Mouse (Mus musculus): ENCODE data around the gene Dot1l. TPM values are rescaled to one million over a fixed set of nuclear protein-coding genes. Genes with fewer than 3 reads are reported as not detected.

The Dot1l gene
- polyA plus RNA-seq, 1 experiment = 55.1 TPM

GRCm38 (mm10) chr10:80831136-80831535 is 76.1 kb downstream of the Dot1l start:
- peaks cover 3% of the 10 kb centered on the region for H3K4me1 ChIP-seq (ENCODE audit: control insufficient read depth, insufficient read depth, low read length)
- H3K27ac ChIP-seq (ENCODE audit: control insufficient read depth, insufficient read depth, low read depth, low read length, poor library complexity) = no peak overlapping the region
- H3K4me3 ChIP-seq (replicated peaks; ENCODE audit: control insufficient read depth, low read depth, low read length) = no peak overlapping the region
- no peak for TF ChIP-seq CTCF (IDR thresholded peaks at IDR 0.05; ENCODE audit: control insufficient read depth, insufficient read depth, low read length)
- TF ChIP-seq POLR2A (IDR thresholded peaks at IDR 0.05; ENCODE audit: borderline replicate concordance, control insufficient read depth, low read depth, low read length) = no peak
- 12% methylated on average over 9 of the region's 9 CpGs for WGBS

- no peak for TF ChIP-seq CTCF (IDR thresholded peaks at IDR 0.05; ENCODE audit: control insufficient read depth, insufficient read depth, low read length)
- TF ChIP-seq POLR2A (IDR thresholded peaks at IDR 0.05; ENCODE audit: borderline replicate concordance, control insufficient read depth, low read depth, low read length) = no peak
- Histone ChIP-seq H3K4me3 (replicated peaks; ENCODE audit: control insufficient read depth, low read depth, low read length) (no peak overlapping the region), H3K4me1 (ENCODE audit: control insufficient read depth, insufficient read depth, low read length) (peaks cover 1% of the 10 kb centered on the region), H3K27ac (ENCODE audit: control insufficient read depth, insufficient read depth, low read depth, low read length, poor library complexity) (no peak overlapping the region)
- WGBS = 79% methylated on average over 7 of the region's 7 CpGs
Measured at GRCm38 (mm10) chr10:80832818-80833217, 77.8 kb downstream of the Dot1l start.

GRCm38 (mm10) chr10:80835617-80836016 is 80.6 kb downstream of the Dot1l start:
- Histone ChIP-seq H3K4me1 (ENCODE audit: control insufficient read depth, insufficient read depth, low read length) (no peaks in the 10 kb centered on the region; the same call in 1 of the 2 replicates), H3K4me3 (replicated peaks; ENCODE audit: control insufficient read depth, low read depth, low read length) (no peak overlapping the region), H3K27ac (ENCODE audit: control insufficient read depth, insufficient read depth, low read depth, low read length, poor library complexity) (no peak overlapping the region)
- 71% methylated on average over 30 of the region's 30 CpGs for WGBS
- TF ChIP-seq POLR2A (IDR thresholded peaks at IDR 0.05; ENCODE audit: borderline replicate concordance, control insufficient read depth, low read depth, low read length) (no peak), CTCF (IDR thresholded peaks at IDR 0.05; ENCODE audit: control insufficient read depth, insufficient read depth, low read length) (no peak)

- Histone ChIP-seq H3K4me3 (replicated peaks; ENCODE audit: control insufficient read depth, low read depth, low read length) (no peak overlapping the region), H3K4me1 (ENCODE audit: control insufficient read depth, insufficient read depth, low read length) (no peaks in the 10 kb centered on the region), H3K27ac (ENCODE audit: control insufficient read depth, insufficient read depth, low read depth, low read length, poor library complexity) (no peak overlapping the region)
- WGBS = 41% methylated on average over 7 of the region's 7 CpGs
- TF ChIP-seq POLR2A (IDR thresholded peaks at IDR 0.05; ENCODE audit: borderline replicate concordance, control insufficient read depth, low read depth, low read length) = no peak
- TF ChIP-seq CTCF (IDR thresholded peaks at IDR 0.05; ENCODE audit: control insufficient read depth, insufficient read depth, low read length) = no peak
Measured at GRCm38 (mm10) chr10:80836949-80837379, 82.0 kb downstream of the Dot1l start.

- Histone ChIP-seq H3K27ac (ENCODE audit: control insufficient read depth, insufficient read depth, low read depth, low read length, poor library complexity) (no peak overlapping the region), H3K4me3 (replicated peaks; ENCODE audit: control insufficient read depth, low read depth, low read length) (no peak overlapping the region), H3K4me1 (ENCODE audit: control insufficient read depth, insufficient read depth, low read length) (no peaks in the 10 kb centered on the region)
- WGBS = 74% methylated on average over 2 of the region's 2 CpGs
- no peak for TF ChIP-seq POLR2A (IDR thresholded peaks at IDR 0.05; ENCODE audit: borderline replicate concordance, control insufficient read depth, low read depth, low read length)
- TF ChIP-seq CTCF (IDR thresholded peaks at IDR 0.05; ENCODE audit: control insufficient read depth, insufficient read depth, low read length) = no peak
Measured at GRCm38 (mm10) chr10:80837827-80838226, 82.8 kb downstream of the Dot1l start.

GRCm38 (mm10) chr10:80838346-80838912 is 83.4 kb downstream of the Dot1l start:
- WGBS = 66% methylated on average over 2 of the region's 2 CpGs
- Histone ChIP-seq H3K4me1 (ENCODE audit: control insufficient read depth, insufficient read depth, low read length) (no peaks in the 10 kb centered on the region), H3K4me3 (replicated peaks; ENCODE audit: control insufficient read depth, low read depth, low read length) (no peak overlapping the region), H3K27ac (ENCODE audit: control insufficient read depth, insufficient read depth, low read depth, low read length, poor library complexity) (no peak overlapping the region)
- TF ChIP-seq POLR2A (IDR thresholded peaks at IDR 0.05; ENCODE audit: borderline replicate concordance, control insufficient read depth, low read depth, low read length) (no peak), CTCF (IDR thresholded peaks at IDR 0.05; ENCODE audit: control insufficient read depth, insufficient read depth, low read length) (no peak)

- Histone ChIP-seq H3K27ac (ENCODE audit: control insufficient read depth, insufficient read depth, low read depth, low read length, poor library complexity) (no peak overlapping the region), H3K4me1 (ENCODE audit: control insufficient read depth, insufficient read depth, low read length) (no peaks in the 10 kb centered on the region), H3K4me3 (replicated peaks; ENCODE audit: control insufficient read depth, low read depth, low read length) (no peak overlapping the region)
- TF ChIP-seq CTCF (IDR thresholded peaks at IDR 0.05; ENCODE audit: control insufficient read depth, insufficient read depth, low read length) (no peak), POLR2A (IDR thresholded peaks at IDR 0.05; ENCODE audit: borderline replicate concordance, control insufficient read depth, low read depth, low read length) (no peak)
- 63% methylated on average over 6 of the region's 6 CpGs for WGBS
Measured at GRCm38 (mm10) chr10:80839848-80840247, 84.8 kb downstream of the Dot1l start.

- no peak for TF ChIP-seq POLR2A (IDR thresholded peaks at IDR 0.05; ENCODE audit: borderline replicate concordance, control insufficient read depth, low read depth, low read length)
- no peak for TF ChIP-seq CTCF (IDR thresholded peaks at IDR 0.05; ENCODE audit: control insufficient read depth, insufficient read depth, low read length)
- 81% methylated on average over 2 of the region's 2 CpGs for WGBS
- Histone ChIP-seq H3K4me1 (ENCODE audit: control insufficient read depth, insufficient read depth, low read length) (no peaks in the 10 kb centered on the region), H3K4me3 (replicated peaks; ENCODE audit: control insufficient read depth, low read depth, low read length) (no peak overlapping the region), H3K27ac (ENCODE audit: control insufficient read depth, insufficient read depth, low read depth, low read length, poor library complexity) (no peak overlapping the region)
Measured at GRCm38 (mm10) chr10:80841685-80842084, 86.7 kb downstream of the Dot1l start.

GRCm38 (mm10) chr10:80842334-80842733 is 87.3 kb downstream of the Dot1l start:
- no peak overlapping the region for H3K27ac ChIP-seq (ENCODE audit: control insufficient read depth, insufficient read depth, low read depth, low read length, poor library complexity)
- 83% methylated on average over 15 of the region's 15 CpGs for whole genome bisulfite sequencing
- no peaks in the 10 kb centered on the region for H3K4me1 ChIP-seq (ENCODE audit: control insufficient read depth, insufficient read depth, low read length)
- H3K4me3 ChIP-seq (replicated peaks; ENCODE audit: control insufficient read depth, low read depth, low read length) = no peak overlapping the region
- TF ChIP-seq CTCF (IDR thresholded peaks at IDR 0.05; ENCODE audit: control insufficient read depth, insufficient read depth, low read length) = no peak
- no peak for TF ChIP-seq POLR2A (IDR thresholded peaks at IDR 0.05; ENCODE audit: borderline replicate concordance, control insufficient read depth, low read depth, low read length)

All from bone marrow, adult 2 months (tissue).